Mouse (Mus musculus): ENCODE results near the gene Plbd2. TPM values are rescaled to one million over a fixed set of nuclear protein-coding genes. Genes with fewer than 3 reads are reported as not detected.

Gene Plbd2
- polyA plus RNA-seq, 1 experiment from 2014 or later: 42.1 TPM

- no peak overlapping the region for H3K9ac ChIP-seq (ENCODE audit: low read length)
- H3K27ac ChIP-seq (ENCODE audit: low read depth): no peak overlapping the region
- no peaks in the 10 kb centered on the region for H3K9me3 ChIP-seq (ENCODE audit: control insufficient read depth, low read length)
- WGBS: 86% methylated on average over 8 of the region's 8 CpGs
- peaks cover 11% of the 10 kb centered on the region; the same call in 1 of the 2 replicates for H3K4me1 ChIP-seq (replicated peaks; ENCODE audit: control insufficient read depth, insufficient read depth, low read length)
- H3K36me3 ChIP-seq (ENCODE audit: control insufficient read depth, insufficient read depth, low read length): peaks cover 10% of the 10 kb centered on the region; the same call in 1 of the 2 replicates
- H3K4me3 ChIP-seq (ENCODE audit: low read depth, low read length): no peak overlapping the region
- DNase-seq (ENCODE audit: low spot score) (no peak), ATAC-seq (replicated peaks; ENCODE audit: low FRiP score, low TSS enrichment, low read depth) (no peak)
- no peaks in the 10 kb centered on the region for H3K27me3 ChIP-seq (replicated peaks; ENCODE audit: control insufficient read depth, insufficient read depth, low read length)
- no peak overlapping the region for H3K4me2 ChIP-seq (ENCODE audit: low read length)
These were observed 28.2 kb upstream of the Plbd2 start for GRCm38 (mm10) chr5:120531631-120532030.

GRCm38 (mm10) chr5:120527296-120527964, 24.0 kb upstream of the Plbd2 start:
- Histone ChIP-seq H3K27me3 (replicated peaks; ENCODE audit: control insufficient read depth, insufficient read depth, low read length) (no peaks in the 10 kb centered on the region), H3K9me3 (ENCODE audit: control insufficient read depth, low read length) (no peaks in the 10 kb centered on the region), H3K27ac (ENCODE audit: low read depth) (no peak overlapping the region), H3K4me3 (ENCODE audit: low read depth, low read length) (no peak overlapping the region), H3K4me1 (replicated peaks; ENCODE audit: control insufficient read depth, insufficient read depth, low read length) (no peaks in the 10 kb centered on the region), H3K4me2 (ENCODE audit: low read length) (no peak overlapping the region), H3K36me3 (ENCODE audit: control insufficient read depth, insufficient read depth, low read length) (peaks cover 6% of the 10 kb centered on the region; the same call in 1 of the 2 replicates), H3K9ac (ENCODE audit: low read length) (no peak overlapping the region)
- no peak for ATAC-seq (replicated peaks; ENCODE audit: low FRiP score, low TSS enrichment, low read depth)
- WGBS: 85% methylated on average over 14 of the region's 20 CpGs
- no peak for DNase-seq (ENCODE audit: low spot score)

GRCm38 (mm10) chr5:120526311-120526710, 22.9 kb upstream of the Plbd2 start:
- Histone ChIP-seq H3K4me3 (ENCODE audit: low read depth, low read length) (no peak overlapping the region), H3K27ac (ENCODE audit: low read depth) (no peak overlapping the region), H3K27me3 (replicated peaks; ENCODE audit: control insufficient read depth, insufficient read depth, low read length) (no peaks in the 10 kb centered on the region), H3K9me3 (ENCODE audit: control insufficient read depth, low read length) (no peaks in the 10 kb centered on the region), H3K9ac (ENCODE audit: low read length) (no peak overlapping the region), H3K4me2 (ENCODE audit: low read length) (no peak overlapping the region), H3K36me3 (ENCODE audit: control insufficient read depth, insufficient read depth, low read length) (peaks cover 16% of the 10 kb centered on the region; the same call in 1 of the 2 replicates), H3K4me1 (replicated peaks; ENCODE audit: control insufficient read depth, insufficient read depth, low read length) (no peaks in the 10 kb centered on the region)
- ATAC-seq (replicated peaks; ENCODE audit: low FRiP score, low TSS enrichment, low read depth) (no peak), DNase-seq (ENCODE audit: low spot score) (no peak)
- WGBS: 63% methylated on average over 11 of the region's 11 CpGs

- H3K36me3 ChIP-seq (ENCODE audit: control insufficient read depth, insufficient read depth, low read length): peaks cover 18% of the 10 kb centered on the region
- H3K4me2 ChIP-seq (ENCODE audit: low read length): no peak overlapping the region
- 34% methylated on average over 5 of the region's 5 CpGs for WGBS
- ATAC-seq (replicated peaks; ENCODE audit: low FRiP score, low TSS enrichment, low read depth) (no peak), DNase-seq (ENCODE audit: low spot score) (no peak)
- H3K4me3 ChIP-seq (ENCODE audit: low read depth, low read length): no peak overlapping the region
- H3K4me1 ChIP-seq (replicated peaks; ENCODE audit: control insufficient read depth, insufficient read depth, low read length): no peaks in the 10 kb centered on the region
- H3K27me3 ChIP-seq (replicated peaks; ENCODE audit: control insufficient read depth, insufficient read depth, low read length): no peaks in the 10 kb centered on the region
- no peak overlapping the region for H3K27ac ChIP-seq (ENCODE audit: low read depth)
- H3K9me3 ChIP-seq (ENCODE audit: control insufficient read depth, low read length): no peaks in the 10 kb centered on the region
- H3K9ac ChIP-seq (ENCODE audit: low read length): no peak overlapping the region
These were observed 22.3 kb upstream of the Plbd2 start for GRCm38 (mm10) chr5:120525737-120526136.

- peaks cover 18% of the 10 kb centered on the region for H3K36me3 ChIP-seq (ENCODE audit: control insufficient read depth, insufficient read depth, low read length)
- no peak overlapping the region for H3K27ac ChIP-seq (ENCODE audit: low read depth)
- DNase-seq (ENCODE audit: low spot score): no peak
- H3K9ac ChIP-seq (ENCODE audit: low read length): no peak overlapping the region
- no peak overlapping the region for H3K4me2 ChIP-seq (ENCODE audit: low read length)
- no peak for ATAC-seq (replicated peaks; ENCODE audit: low FRiP score, low TSS enrichment, low read depth)
- no peaks in the 10 kb centered on the region for H3K9me3 ChIP-seq (ENCODE audit: control insufficient read depth, low read length)
- 94% methylated on average over 2 of the region's 2 CpGs for WGBS
- no peak overlapping the region for H3K4me3 ChIP-seq (ENCODE audit: low read depth, low read length)
- no peaks in the 10 kb centered on the region for H3K27me3 ChIP-seq (replicated peaks; ENCODE audit: control insufficient read depth, insufficient read depth, low read length)
- no peaks in the 10 kb centered on the region for H3K4me1 ChIP-seq (replicated peaks; ENCODE audit: control insufficient read depth, insufficient read depth, low read length)
These were observed 21.3 kb upstream of the Plbd2 start for GRCm38 (mm10) chr5:120524736-120525135.

GRCm38 (mm10) chr5:120522649-120523048, 19.2 kb upstream of the Plbd2 start:
- Histone ChIP-seq H3K27ac (ENCODE audit: low read depth) (no peak overlapping the region), H3K4me2 (ENCODE audit: low read length) (no peak overlapping the region), H3K36me3 (ENCODE audit: control insufficient read depth, insufficient read depth, low read length) (peaks cover 15% of the 10 kb centered on the region), H3K27me3 (replicated peaks; ENCODE audit: control insufficient read depth, insufficient read depth, low read length) (no peaks in the 10 kb centered on the region), H3K9ac (ENCODE audit: low read length) (no peak overlapping the region), H3K4me3 (ENCODE audit: low read depth, low read length) (no peak overlapping the region), H3K9me3 (ENCODE audit: control insufficient read depth, low read length) (no peaks in the 10 kb centered on the region), H3K4me1 (replicated peaks; ENCODE audit: control insufficient read depth, insufficient read depth, low read length) (no peaks in the 10 kb centered on the region)
- 83% methylated on average over 3 of the region's 3 CpGs for WGBS
- ATAC-seq (replicated peaks; ENCODE audit: low FRiP score, low TSS enrichment, low read depth) (no peak), DNase-seq (ENCODE audit: low spot score) (no peak)

- Histone ChIP-seq H3K4me1 (replicated peaks; ENCODE audit: control insufficient read depth, insufficient read depth, low read length) (peaks cover 25% of the 10 kb centered on the region), H3K4me2 (ENCODE audit: low read length) (no peak overlapping the region), H3K27ac (ENCODE audit: low read depth) (no peak overlapping the region), H3K9me3 (ENCODE audit: control insufficient read depth, low read length) (no peaks in the 10 kb centered on the region), H3K36me3 (ENCODE audit: control insufficient read depth, insufficient read depth, low read length) (peaks cover 12% of the 10 kb centered on the region), H3K4me3 (ENCODE audit: low read depth, low read length) (no peak overlapping the region), H3K27me3 (replicated peaks; ENCODE audit: control insufficient read depth, insufficient read depth, low read length) (no peaks in the 10 kb centered on the region), H3K9ac (ENCODE audit: low read length) (no peak overlapping the region)
- DNase-seq (ENCODE audit: low spot score): no peak
- WGBS: 66% methylated on average over 9 of the region's 9 CpGs
- ATAC-seq (replicated peaks; ENCODE audit: low FRiP score, low TSS enrichment, low read depth): no peak
These were observed 14.1 kb upstream of the Plbd2 start for GRCm38 (mm10) chr5:120517552-120517951.

- ATAC-seq (replicated peaks; ENCODE audit: low FRiP score, low TSS enrichment, low read depth) (no peak), DNase-seq (ENCODE audit: low spot score) (no peak)
- WGBS: 39% methylated on average over 15 of the region's 15 CpGs
- Histone ChIP-seq H3K4me1 (replicated peaks; ENCODE audit: control insufficient read depth, insufficient read depth, low read length) (peaks cover 31% of the 10 kb centered on the region), H3K27ac (ENCODE audit: low read depth) (no peak overlapping the region), H3K9ac (ENCODE audit: low read length) (no peak overlapping the region), H3K4me2 (ENCODE audit: low read length) (no peak overlapping the region), H3K27me3 (replicated peaks; ENCODE audit: control insufficient read depth, insufficient read depth, low read length) (no peaks in the 10 kb centered on the region), H3K4me3 (ENCODE audit: low read depth, low read length) (no peak overlapping the region), H3K9me3 (ENCODE audit: control insufficient read depth, low read length) (no peaks in the 10 kb centered on the region), H3K36me3 (ENCODE audit: control insufficient read depth, insufficient read depth, low read length) (peaks cover 2% of the 10 kb centered on the region)
These were observed 13.0 kb upstream of the Plbd2 start for GRCm38 (mm10) chr5:120516221-120516984.

All from intestine, embryonic 14.5 days (tissue).